Mouse (Mus musculus) lung, postnatal 0 days (tissue): ENCODE data around the gene Wfdc17.

Experiments
- CTCF ChIP-seq: IDR thresholded peaks from 2 replicates; pipeline ENCODE4 v1.5.1; 2016; ENCODE audit warnings: antibody characterized with exemption, mild to moderate bottlenecking
- EP300 ChIP-seq: IDR thresholded peaks from 2 replicates; pipeline ENCODE4 v1.6.1; 2016; ENCODE audit warnings: antibody characterized with exemption, mild to moderate bottlenecking, control low read depth

DNA sequence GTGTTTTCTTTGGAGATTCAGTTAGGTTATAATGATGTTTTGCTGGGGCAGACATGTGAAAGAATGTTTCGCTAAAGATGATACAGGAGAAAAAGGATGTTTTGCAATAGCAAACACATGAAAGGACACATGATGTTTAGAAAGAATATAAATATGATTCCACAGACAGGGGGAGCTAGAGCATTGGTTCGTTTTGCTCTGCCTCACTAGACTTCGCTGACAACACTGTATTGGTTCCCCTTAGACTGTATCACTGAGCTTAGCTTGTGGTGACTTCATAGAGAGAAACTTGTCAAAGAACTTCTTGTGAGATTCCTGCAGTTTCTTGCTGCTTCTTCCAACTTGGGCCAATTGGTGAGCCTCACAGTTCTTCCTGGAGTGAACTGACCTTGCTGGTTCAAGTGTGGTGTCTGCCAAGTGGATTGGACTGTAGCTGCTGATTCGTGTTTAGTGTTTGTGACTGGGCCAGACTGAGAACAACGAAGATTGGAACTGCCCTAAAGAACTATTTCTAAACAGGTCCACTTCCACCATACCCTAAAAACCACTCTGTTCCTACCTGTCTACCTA lies 29.4 kb downstream of the Wfdc17 start:
- peak; percentile 24 for TF ChIP-seq CTCF
- no peak for TF ChIP-seq EP300
